Mouse (Mus musculus): ENCODE results near the gene Limk1.

Limk1 gene

GRCm38 (mm10) chr5:134688086-134688717, at the start of gene Limk1:
TSS of gene Limk1 (minus strand) at chr5:134688598.
- DNase-seq = no peak

- no peak for DNase-seq
These were observed 46.5 kb upstream of the Limk1 start for GRCm38 (mm10) chr5:134734920-134735319.

- no peak for DNase-seq
These were observed 45.7 kb upstream of the Limk1 start for GRCm38 (mm10) chr5:134734072-134734471.

DNA sequence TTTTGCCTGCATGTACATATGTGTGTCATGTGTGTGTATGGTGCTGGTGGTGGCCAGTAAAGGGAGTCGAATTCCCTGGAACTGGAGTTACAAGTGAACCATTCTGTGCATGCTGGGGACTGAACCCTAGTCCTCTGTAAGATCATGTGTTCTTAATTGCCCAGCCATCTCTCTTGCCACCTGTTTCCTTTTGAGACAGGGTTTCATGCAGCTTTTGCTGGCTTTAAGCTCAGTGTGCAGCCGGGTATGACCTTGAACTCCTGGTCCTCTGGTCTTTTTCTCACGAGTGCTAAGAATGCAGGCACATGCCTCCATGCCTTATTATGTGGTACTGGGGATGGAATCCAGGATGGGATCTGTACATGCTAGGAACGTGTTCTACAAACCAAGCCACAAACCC, 44.8 kb upstream of the Limk1 start:
- no peak for DNase-seq

DNA sequence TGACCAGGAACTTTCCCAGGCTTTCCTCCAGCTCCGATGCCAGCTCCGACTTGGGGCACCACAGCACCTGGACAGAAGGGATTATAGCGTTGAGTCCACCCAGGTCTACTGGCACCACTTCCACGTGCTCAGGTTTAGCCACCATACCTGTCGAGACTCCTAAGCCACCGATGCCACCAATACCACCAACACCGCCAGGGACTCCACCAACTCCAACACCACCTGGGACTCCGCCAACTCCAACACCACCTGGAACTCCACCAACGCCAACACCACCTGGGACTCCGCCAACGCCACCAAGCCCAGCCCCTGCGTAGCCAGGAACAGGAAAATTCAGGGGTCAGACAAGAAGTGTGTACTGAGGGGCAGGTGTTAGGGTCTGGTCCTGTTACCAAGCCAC, 40.7 kb upstream of the Limk1 start:
- no peak for DNase-seq

DNA sequence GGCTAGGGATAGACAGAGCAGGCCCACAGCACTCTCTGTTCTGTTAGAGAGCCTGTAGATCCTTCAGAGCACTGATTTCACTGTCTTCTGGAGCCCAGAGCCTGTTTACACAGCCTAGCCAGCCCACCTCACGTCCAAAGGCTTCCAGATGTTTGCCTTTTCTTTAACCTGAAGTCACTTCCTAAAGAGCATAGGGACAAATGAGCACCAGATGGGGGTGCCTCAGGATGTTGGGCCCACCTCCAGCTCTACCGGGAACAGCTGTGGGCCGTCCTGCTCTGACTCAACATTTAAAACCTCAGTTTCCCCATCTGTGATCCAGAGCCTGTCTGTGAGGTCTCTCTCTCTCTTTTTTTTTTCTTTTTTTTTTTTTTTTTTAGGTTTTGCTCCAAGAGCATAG, 40.1 kb upstream of the Limk1 start:
- DNase-seq = no peak

DNA sequence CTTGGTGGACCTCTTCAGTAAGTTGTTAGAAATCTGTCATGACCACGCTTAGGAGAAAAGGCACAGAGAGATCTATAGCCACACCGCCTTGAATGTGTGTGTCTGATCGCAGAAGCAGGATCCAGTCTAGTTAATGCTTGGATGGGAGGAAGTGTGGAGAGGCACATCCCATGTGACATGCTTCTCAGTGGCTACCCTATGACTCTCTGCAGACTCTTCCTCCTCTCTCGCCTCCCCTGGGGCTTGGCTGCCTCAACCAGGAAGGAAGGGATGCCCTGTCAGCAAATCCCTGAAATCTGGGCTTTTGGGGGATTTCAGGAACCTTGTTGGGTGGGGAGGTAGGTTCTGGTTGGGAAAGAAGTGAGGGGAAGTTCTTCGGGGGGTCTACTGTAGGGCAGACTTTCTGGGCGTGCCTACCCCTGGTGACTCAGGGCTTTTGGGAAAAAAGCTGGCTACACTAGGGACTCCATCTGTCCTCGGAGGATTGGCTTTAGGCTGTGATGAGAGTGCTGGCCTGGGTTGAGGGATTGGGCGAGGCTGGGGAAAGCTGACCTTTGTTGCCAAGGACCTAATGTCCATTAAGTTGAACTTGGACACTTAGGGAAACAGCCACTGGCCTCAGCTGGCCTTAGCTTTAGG, 38.7 kb upstream of the Limk1 start:
- no peak for DNase-seq

DNA sequence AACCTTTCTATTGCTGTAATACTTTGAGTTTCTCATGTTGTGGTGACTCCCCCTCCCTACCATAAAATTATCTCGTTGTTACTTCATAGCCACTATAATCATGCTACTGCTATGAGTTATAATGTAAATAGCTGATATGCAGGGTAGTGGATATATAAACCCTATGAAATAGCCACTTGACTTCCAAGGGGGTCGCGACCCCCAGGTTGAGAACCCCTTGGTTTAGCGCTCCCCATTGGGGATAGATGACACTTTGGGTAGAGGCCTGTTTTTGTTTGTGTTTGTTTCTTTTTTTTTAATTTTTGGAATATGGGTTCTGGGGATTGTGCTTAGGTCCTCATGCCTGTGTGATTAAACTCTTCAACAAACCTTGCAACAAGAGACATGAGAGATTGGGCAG, 36.9 kb upstream of the Limk1 start:
- DNase-seq = no peak

GRCm38 (mm10) chr5:134720058-134720457, 31.7 kb upstream of the Limk1 start:
- DNase-seq = no peak

- DNase-seq = no peak
These were observed 22.7 kb upstream of the Limk1 start for GRCm38 (mm10) chr5:134711076-134711475.

DNA sequence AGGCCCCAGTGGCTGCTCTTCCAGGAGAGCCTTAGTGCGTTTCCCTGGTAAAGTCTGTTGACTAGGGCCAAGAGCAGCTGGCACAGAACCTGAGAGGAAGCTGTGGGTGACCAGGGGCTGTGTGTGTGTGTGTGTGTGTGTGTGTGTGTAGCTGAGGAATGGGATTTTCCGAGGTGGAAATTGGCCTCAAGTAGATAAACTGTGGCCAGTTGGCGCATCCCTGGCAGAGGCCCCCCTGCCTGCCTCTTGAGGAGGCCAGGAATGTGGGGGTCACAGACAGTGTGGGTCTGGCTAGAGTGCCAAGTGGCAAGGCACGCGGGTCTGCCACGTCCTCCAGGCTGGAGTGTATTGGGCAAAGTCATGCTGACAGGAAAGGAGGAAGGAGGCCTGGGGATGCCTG, 20.9 kb upstream of the Limk1 start:
- no peak for DNase-seq

DNA sequence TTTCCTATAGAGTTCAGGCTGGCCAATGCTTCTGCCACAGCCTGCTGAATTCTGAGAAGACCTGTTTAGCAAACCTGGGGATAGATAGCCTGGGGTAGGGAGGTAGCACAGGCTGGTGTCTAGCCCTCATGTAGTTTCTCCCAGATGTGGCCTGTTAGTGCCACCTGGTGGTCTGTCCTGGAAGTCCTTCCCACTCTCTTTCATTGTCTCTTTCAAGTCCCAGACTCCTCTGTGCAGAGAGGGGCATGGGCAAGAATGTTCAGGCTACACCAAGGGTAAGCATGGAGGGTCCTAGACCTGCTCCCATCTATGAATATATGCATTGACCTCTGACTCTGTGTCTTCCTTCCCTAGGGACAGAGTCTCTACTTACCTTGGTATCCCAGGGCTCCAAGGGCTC, 15.8 kb upstream of the Limk1 start:
- peak; percentile 67 to 75 for DNase-seq

GRCm38 (mm10) chr5:134695539-134695938, 7.1 kb upstream of the Limk1 start:
- DNase-seq = no peak

DNA sequence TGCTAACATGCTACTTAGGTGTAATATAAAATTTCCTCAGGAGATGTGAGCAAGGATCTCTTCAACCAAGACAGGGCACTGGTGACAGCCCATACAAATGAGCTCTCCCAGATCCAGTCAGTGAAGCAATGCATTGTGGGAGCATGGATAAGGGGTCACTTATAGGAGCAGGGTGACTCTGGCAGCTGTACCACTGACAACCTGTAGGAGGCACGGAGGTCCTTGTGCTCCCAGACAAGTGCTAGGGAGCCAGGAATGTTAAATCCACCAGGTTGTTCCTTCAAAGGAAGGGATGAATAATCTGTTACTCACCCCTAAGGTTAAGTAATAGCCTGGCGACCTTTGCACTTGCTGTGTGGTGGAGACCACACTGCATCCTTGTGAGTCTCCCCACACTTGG, 6.7 kb upstream of the Limk1 start:
- DNase-seq = no peak

GRCm38 (mm10) chr5:134692704-134693103, 4.3 kb upstream of the Limk1 start:
- DNase-seq = no peak

GRCm38 (mm10) chr5:134688718-134689284, 403 bp upstream of the Limk1 start:
- peak; percentile 96 to 98 for DNase-seq

DNA sequence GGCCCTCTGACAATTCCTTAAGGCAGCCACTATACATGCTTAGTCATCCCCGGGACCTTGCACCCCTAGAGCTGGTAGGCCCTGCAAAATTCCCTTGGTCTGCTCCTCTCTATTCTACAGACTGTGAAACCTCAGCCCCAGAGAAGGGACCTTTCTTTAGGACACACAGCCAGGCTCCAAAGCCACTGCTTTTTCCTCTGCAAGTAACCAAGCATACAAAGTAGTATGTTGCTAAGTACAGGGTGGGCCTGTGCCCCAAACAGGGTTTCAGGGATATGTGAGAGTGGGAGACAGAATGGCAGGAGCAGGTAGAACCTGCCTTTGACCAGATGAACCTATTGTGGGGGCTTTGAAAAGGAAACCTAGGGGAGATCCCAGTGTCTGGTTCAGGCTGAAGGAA, 1.2 kb downstream of the Limk1 start:
- DNase-seq = no peak

- DNase-seq = no peak
These were observed 1.9 kb downstream of the Limk1 start for GRCm38 (mm10) chr5:134686541-134686940.

- DNase-seq = no peak
These were observed 4.0 kb downstream of the Limk1 start for GRCm38 (mm10) chr5:134684398-134684797.

- no peak for DNase-seq
These were observed 4.6 kb downstream of the Limk1 start for GRCm38 (mm10) chr5:134683813-134684212.

DNA sequence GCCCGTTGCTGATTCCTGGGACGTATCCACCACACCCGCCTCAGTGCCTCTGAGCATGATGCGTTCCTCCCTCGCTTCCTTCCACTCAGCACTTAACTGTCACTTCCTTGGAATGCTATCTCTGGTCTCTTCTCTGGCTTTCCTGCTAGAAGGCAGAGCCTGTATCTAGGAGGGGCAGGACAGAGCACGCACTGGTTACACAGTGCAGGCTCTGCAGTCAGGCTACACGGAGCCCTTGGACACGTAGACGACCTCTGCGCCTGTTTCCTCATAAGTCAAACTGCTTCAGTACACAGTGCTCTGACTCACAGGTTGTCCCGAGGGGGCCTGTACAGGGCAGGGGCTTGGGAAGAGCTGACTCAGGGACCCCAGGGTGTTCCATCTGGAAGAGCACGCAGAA, 8.2 kb downstream of the Limk1 start:
- no peak for DNase-seq

GRCm38 (mm10) chr5:134678827-134679546, 9.4 kb downstream of the Limk1 start:
- DNase-seq = no peak

DNA sequence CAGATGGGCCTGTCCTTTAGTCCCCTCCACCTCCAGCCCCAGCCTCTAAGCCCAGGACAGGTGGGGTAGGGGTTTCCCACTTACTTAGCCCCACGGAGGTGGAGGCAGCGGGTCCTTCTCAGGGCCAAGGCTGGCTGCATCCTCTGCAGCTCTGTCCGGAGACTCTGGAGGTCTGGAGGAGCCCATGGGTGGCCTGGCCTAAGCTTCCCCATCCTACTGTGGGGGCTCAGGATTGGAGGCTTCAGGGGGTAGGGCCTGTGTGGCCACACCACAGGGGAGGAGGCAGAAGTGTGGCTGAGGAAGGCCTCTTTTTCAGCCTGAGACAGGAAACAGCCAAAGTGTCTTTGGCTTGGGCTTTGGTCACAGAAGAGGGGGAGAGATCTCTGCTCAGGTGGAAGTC, 10.4 kb downstream of the Limk1 start:
- DNase-seq = no peak

DNA sequence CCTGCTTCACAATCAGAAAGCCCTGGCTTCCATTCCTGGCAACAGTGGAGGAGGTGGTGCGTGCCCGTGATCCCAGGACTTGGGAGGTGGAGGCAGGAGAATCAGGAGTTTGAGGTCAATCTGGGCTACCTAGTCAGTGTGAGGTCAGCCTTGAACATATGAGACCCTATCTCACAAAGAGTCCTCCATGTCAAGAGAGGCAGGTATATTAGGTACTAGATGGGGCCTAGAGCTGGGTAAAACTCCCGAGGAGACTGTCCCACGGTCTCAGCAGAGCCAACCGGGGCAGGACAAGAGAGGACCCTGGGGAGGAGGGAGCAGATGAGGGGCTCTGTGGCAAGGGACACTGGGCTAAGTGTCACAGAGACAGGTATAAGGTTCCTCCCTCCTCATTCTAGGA, 10.9 kb downstream of the Limk1 start:
- DNase-seq = no peak
